Mouse (Mus musculus) MEL (cell line): Measurements from ENCODE around the gene Utp11. TPM values are rescaled to one million over a fixed set of nuclear protein-coding genes. Genes with fewer than 3 reads are reported as not detected.
A peak's percentile ranks its signal among the peaks of the same experiment; 100 is the strongest.

Experiments
- DNase-seq: peaks from one replicate; pipeline ENCODE4 v3.0.0; 2011; ENCODE audit warnings: low read depth, low spot score
- H3K27ac ChIP-seq: 2 replicates; pipeline ENCODE4 v1.5.1; 2012; ENCODE audit warnings: low read depth, mild to moderate bottlenecking, control low read depth, low read length, moderate library complexity; ENCODE audit not compliant: control insufficient read depth
- H3K27me3 ChIP-seq, 2 experiments: fragments of 150-350 bp in 1 of 2; sonication (generic) in 1 of 2; 2 replicates each; pipeline ENCODE4 v1.6.1; 2012; ENCODE audit warnings: low read length in 2 of 2, mild to moderate bottlenecking in 2 of 2, improper control_type of control experiment in 1 of 2, moderate library complexity in 1 of 2; ENCODE audit not compliant: insufficient read depth in 2 of 2, control insufficient read depth in 1 of 2
- H3K36me3 ChIP-seq, 2 experiments: 2 replicates each; pipeline ENCODE4 v1.6.1; 2012 to 2014; ENCODE audit warnings: low read length in 2 of 2, improper control_type of control experiment in 1 of 2, inconsistent platforms in 1 of 2, mild to moderate bottlenecking in 1 of 2; ENCODE audit not compliant: insufficient read depth in 2 of 2, control insufficient read depth in 1 of 2
- H3K4me1 ChIP-seq, 2 experiments: fragments of 150-350 bp in 1 of 2; sonication (generic) in 1 of 2; 2 replicates each; pipeline ENCODE4 v1.6.1; 2012; ENCODE audit warnings: low read length in 2 of 2, improper control_type of control experiment in 1 of 2, mild to moderate bottlenecking in 1 of 2; ENCODE audit not compliant: insufficient read depth in 2 of 2, control insufficient read depth in 1 of 2
- H3K4me3 ChIP-seq, 2 experiments: fragments of 150-350 bp in 1 of 2; sonication (generic) in 1 of 2; 2 replicates each; pipeline ENCODE4 v1.5.1; 2012; ENCODE audit warnings: low read depth in 2 of 2, low read length in 2 of 2, mild to moderate bottlenecking in 2 of 2, moderate library complexity in 2 of 2, control low read depth in 1 of 2, improper control_type of control experiment in 1 of 2; ENCODE audit not compliant: control insufficient read depth in 1 of 2, insufficient read depth in 1 of 2
- H3K79me2 ChIP-seq: 2 replicates; pipeline ENCODE4 v1.6.1; 2012; ENCODE audit warnings: mild to moderate bottlenecking, low read length, moderate library complexity; ENCODE audit not compliant: control insufficient read depth, poor library complexity, insufficient read depth
- H3K9ac ChIP-seq: 2 replicates; pipeline ENCODE4 v1.6.1; 2012; ENCODE audit warnings: low read depth, mild to moderate bottlenecking, control low read depth, low read length, moderate library complexity; ENCODE audit not compliant: control insufficient read depth, poor library complexity, severe bottlenecking
- H3K9me3 ChIP-seq: fragments of 150-350 bp; sonication (generic); replicated peaks from 2 replicates; pipeline ENCODE4 v1.6.1; 2012; ENCODE audit warnings: mild to moderate bottlenecking, low read length, improper control_type of control experiment, moderate library complexity; ENCODE audit not compliant: insufficient read depth
- CHD1 ChIP-seq: IDR thresholded peaks from 2 replicates; pipeline ENCODE4 v1.6.1; 2012; ENCODE audit warnings: low read depth, mild to moderate bottlenecking, inconsistent platforms, low read length, improper control_type of control experiment
- CTCF ChIP-seq, 3 experiments: IDR thresholded peaks in 2 of 3; conservative IDR thresholded peaks in 1 of 3; 2 replicates each; pipeline ENCODE4 v1.5.1; 2011 to 2012; ENCODE audit warnings: low read length in 3 of 3, low read depth in 2 of 3, mild to moderate bottlenecking in 2 of 3, improper control_type of control experiment in 1 of 3, inconsistent platforms in 1 of 3, mixed read lengths in 1 of 3, moderate library complexity in 1 of 3; ENCODE audit not compliant: control insufficient read depth in 1 of 3, insufficient read depth in 1 of 3, poor library complexity in 1 of 3, severe bottlenecking in 1 of 3
- E2F4 ChIP-seq: IDR thresholded peaks from 2 replicates; pipeline ENCODE4 v1.6.1; 2011; ENCODE audit warnings: low read depth, low read length, improper control_type of control experiment, borderline replicate concordance
- ELF1 ChIP-seq: IDR thresholded peaks from 2 replicates; pipeline ENCODE4 v1.6.1; 2014; ENCODE audit warnings: low read depth, mild to moderate bottlenecking, inconsistent platforms, low read length, improper control_type of control experiment, moderate library complexity
- ETS1 ChIP-seq: IDR thresholded peaks from 2 replicates; pipeline ENCODE4 v1.6.1; 2012; ENCODE audit warnings: low read depth, mild to moderate bottlenecking, inconsistent platforms, low read length, improper control_type of control experiment, moderate library complexity
- GABPA ChIP-seq: IDR thresholded peaks from 2 replicates; pipeline ENCODE4 v1.6.1; 2012; ENCODE audit warnings: low read depth, mild to moderate bottlenecking, inconsistent platforms, low read length, improper control_type of control experiment, moderate library complexity
- GATA1 ChIP-seq: IDR thresholded peaks from 2 replicates; pipeline ENCODE4 v1.6.1; 2011; ENCODE audit warnings: low read depth, low read length, improper control_type of control experiment
- HCFC1 ChIP-seq: IDR thresholded peaks from 2 replicates; pipeline ENCODE4 v1.6.1; 2012; ENCODE audit warnings: low read depth, mild to moderate bottlenecking, inconsistent platforms, low read length, improper control_type of control experiment, moderate library complexity
- JUND ChIP-seq: IDR thresholded peaks from 2 replicates; pipeline ENCODE4 v1.6.1; 2011; ENCODE audit warnings: low read depth, mild to moderate bottlenecking, improper control_type of control experiment, low read length
- KAT2A ChIP-seq: conservative IDR thresholded peaks from 2 replicates; pipeline ENCODE4 v1.6.1; 2012; ENCODE audit warnings: low read depth, low read length, improper control_type of control experiment, inconsistent platforms
- MAFK ChIP-seq: IDR thresholded peaks from 2 replicates; pipeline ENCODE4 v1.6.1; 2011; ENCODE audit warnings: low read depth, mild to moderate bottlenecking, low read length, improper control_type of control experiment, borderline replicate concordance
- MAX ChIP-seq: IDR thresholded peaks from 2 replicates; pipeline ENCODE4 v1.6.1; 2011; ENCODE audit warnings: low read length, improper control_type of control experiment
- MAZ ChIP-seq: IDR thresholded peaks from 2 replicates; pipeline ENCODE4 v1.6.1; 2012; ENCODE audit warnings: low read depth, mild to moderate bottlenecking, inconsistent platforms, low read length, improper control_type of control experiment
- MEF2A ChIP-seq: IDR thresholded peaks from 2 replicates; pipeline ENCODE4 v1.6.1; 2014; ENCODE audit warnings: low read depth, mild to moderate bottlenecking, inconsistent platforms, low read length, improper control_type of control experiment; ENCODE audit not compliant: poor library complexity, insufficient replicate concordance, severe bottlenecking; ENCODE audit errors: extremely low read depth
- MXI1 ChIP-seq: IDR thresholded peaks from 2 replicates; pipeline ENCODE4 v1.6.1; 2011; ENCODE audit warnings: mild to moderate bottlenecking, low read depth, low read length, improper control_type of control experiment
- MYB ChIP-seq: IDR thresholded peaks from 2 replicates; pipeline ENCODE4 v1.6.1; 2011; ENCODE audit warnings: mild to moderate bottlenecking, low read depth, low read length, improper control_type of control experiment
- MYC ChIP-seq: IDR thresholded peaks from 2 replicates; pipeline ENCODE4 v1.6.1; 2011; ENCODE audit warnings: low read depth, mild to moderate bottlenecking, low read length, improper control_type of control experiment, moderate library complexity
- NELFE ChIP-seq: IDR thresholded peaks from 2 replicates; pipeline ENCODE4 v1.6.1; 2011; ENCODE audit warnings: low read depth, low read length, improper control_type of control experiment
- NRF1 ChIP-seq: IDR thresholded peaks from 2 replicates; pipeline ENCODE4 v1.6.1; 2014; ENCODE audit warnings: low read depth, mild to moderate bottlenecking, inconsistent platforms, low read length, improper control_type of control experiment, moderate library complexity; ENCODE audit not compliant: poor library complexity, insufficient read depth, severe bottlenecking
- POLR2AphosphoS2 ChIP-seq: IDR thresholded peaks from 2 replicates; pipeline ENCODE4 v1.6.1; 2011; ENCODE audit warnings: low read length, improper control_type of control experiment
- RCOR1 ChIP-seq: IDR thresholded peaks from 2 replicates; pipeline ENCODE4 v1.6.1; 2012; ENCODE audit warnings: low read depth, mild to moderate bottlenecking, inconsistent platforms, low read length, improper control_type of control experiment
- SIN3A ChIP-seq: IDR thresholded peaks from 2 replicates; pipeline ENCODE4 v1.6.1; 2012; ENCODE audit warnings: low read length, improper control_type of control experiment, inconsistent platforms
- SMC3 ChIP-seq: IDR thresholded peaks from 2 replicates; pipeline ENCODE4 v1.6.1; 2011; ENCODE audit warnings: low read depth, low read length, improper control_type of control experiment
- TAL1 ChIP-seq: IDR thresholded peaks from 2 replicates; pipeline ENCODE4 v1.6.1; 2012; ENCODE audit warnings: mild to moderate bottlenecking, inconsistent platforms, low read length, moderate library complexity, mixed read lengths
- TCF12 ChIP-seq: IDR thresholded peaks from 2 replicates; pipeline ENCODE4 v1.6.1; 2014; ENCODE audit warnings: low read depth, mild to moderate bottlenecking, inconsistent platforms, low read length, improper control_type of control experiment, moderate library complexity
- USF1 ChIP-seq: IDR thresholded peaks from 2 replicates; pipeline ENCODE4 v1.6.1; 2014; ENCODE audit warnings: low read depth, mild to moderate bottlenecking, inconsistent platforms, low read length, improper control_type of control experiment, moderate library complexity
- ZC3H11A ChIP-seq: IDR thresholded peaks from 2 replicates; pipeline ENCODE4 v1.6.1; 2012; ENCODE audit warnings: low read depth, mild to moderate bottlenecking, inconsistent platforms, low read length, improper control_type of control experiment
- ZNF384 ChIP-seq: IDR thresholded peaks from 2 replicates; pipeline ENCODE4 v1.6.1; 2012; ENCODE audit warnings: low read depth, mild to moderate bottlenecking, inconsistent platforms, low read length, improper control_type of control experiment
- polyA plus RNA-seq, 2 experiments: library from polyadenylated mRNA; stranded (reverse) in 1 of 2; unstranded in 1 of 2; fragments of >175 nt in 1 of 2; fragments of >200 nt in 1 of 2; gene quantifications; 2 replicates each; pipeline versions ENCODE4 v1.2.1 to v1.2.4; 2012; ENCODE audit warnings: low replicate concordance in 2 of 2, low read depth in 1 of 2; ENCODE audit not compliant: insufficient read length in 2 of 2, insufficient read depth in 1 of 2, missing spikeins in 1 of 2
- total RNA-seq: library from RNA; depleted of rRNA; stranded (reverse); fragments of 300-350 nt; gene quantifications from 2 replicates; pipeline ENCODE4 v1.2.3, GENCODE M21; 2012

Gene Utp11
- total and polyA plus RNA-seq, 3 experiments: 68.3 to 86.9 TPM; not detected in 1

- no peak for TF ChIP-seq ZC3H11A
- TF ChIP-seq JUND: no peak
- DNase-seq: no peak
Measured at GRCm38 (mm10) chr4:124709961-124710446, 16.6 kb upstream of the Utp11 start.

GRCm38 (mm10) chr4:124708518-124709477 is 15.4 kb upstream of the Utp11 start:
- no peaks in the 10 kb centered on the region; the same call in 1 of the 2 replicates for H3K79me2 ChIP-seq
- DNase-seq: peak; percentile 93
- H3K9me3 ChIP-seq: no peaks in the 10 kb centered on the region
- H3K9ac ChIP-seq: peak overlapping the region; percentile 67
- peaks cover 3 to 29% of the 10 kb centered on the region in 2 experiments; a peak in 3 of 4 replicates for H3K4me1 ChIP-seq
- peak overlapping the region; percentile 63 to 77 for H3K4me3 ChIP-seq
- H3K36me3 ChIP-seq: peaks cover 0 to 17% of the 10 kb centered on the region in 2 experiments; a peak in 2 of 4 replicates
- no peaks in the 10 kb centered on the region for H3K27me3 ChIP-seq
- H3K27ac ChIP-seq: peak overlapping the region; percentile 44
- TF ChIP-seq MYC (peak; percentile 31; the same call in 1 of the 2 replicates), MXI1 (peak; percentile 59; the same call in 1 of the 2 replicates), USF1 (no peak), TAL1 (no peak), CTCF (IDR thresholded peaks at IDR 0.05 in 2 of 3, conservative IDR thresholded peaks at IDR 0.05 in 1 of 3; ENCODE audit: control insufficient read depth in 1 of 3, insufficient read depth in 1 of 3, low read depth in 2 of 3, low read length in 3 of 3, poor library complexity in 1 of 3, severe bottlenecking in 1 of 3) (no peak), SIN3A (peak; percentile 54), E2F4 (no peak), MEF2A (no peak), NRF1 (0 out of 2 replicates have a peak, but pooled peaks have one; percentile 29), RCOR1 (no peak), JUND (no peak), GATA1 (no peak), KAT2A (no peak), CHD1 (no peak), ZC3H11A (no peak), GABPA (no peak), MAZ (peak; percentile 79; the same call in 1 of the 2 replicates), NELFE (peak; percentile 52; the same call in 1 of the 2 replicates), POLR2AphosphoS2 (peak; percentile 78), MAX (no peak), HCFC1 (no peak), TCF12 (peak; percentile 59; the same call in 1 of the 2 replicates), ELF1 (0 out of 2 replicates have a peak, but pooled peaks have one; percentile 9), ETS1 (peak; percentile 14; the same call in 1 of the 2 replicates), SMC3 (no peak), ZNF384 (no peak), MYB (no peak), MAFK (no peak)

More at GRCm38 (mm10) chr4:124709961-124710446, 16.6 kb upstream of the Utp11 start:
- H3K4me1 ChIP-seq: peaks cover 0 to 17% of the 10 kb centered on the region in 2 experiments; a peak in 2 of 4 replicates
- H3K9ac ChIP-seq: peak overlapping the region; percentile 0; the same call in 1 of the 2 replicates
- H3K27me3 ChIP-seq: no peaks in the 10 kb centered on the region
- no peak overlapping the region for H3K4me3 ChIP-seq
- no peaks in the 10 kb centered on the region for H3K9me3 ChIP-seq
- peaks cover 0 to 8% of the 10 kb centered on the region in 2 experiments; a peak in 2 of 4 replicates for H3K36me3 ChIP-seq
- H3K27ac ChIP-seq: peak overlapping the region; percentile 25; the same call in 1 of the 2 replicates
- peaks cover 4% of the 10 kb centered on the region for H3K79me2 ChIP-seq
